Mouse (Mus musculus) ovary, postnatal 14 days (tissue): ENCODE data around the gene Olfr1053.
"Not testable (repeated sequence)": the region's sequence is repeated elsewhere in the genome, so short reads cannot be mapped to it uniquely, and the experiment has no call there.

Source experiments
- DNase-seq: peaks from one replicate; pipeline ENCODE4 v3.0.0; 2022; ENCODE audit warnings: low spot score

The Olfr1053 gene

GRCm38 (mm10) chr2:86315184-86315583, at the start of gene Olfr1053:
TSS of gene Olfr1053 (minus strand) at chr2:86315284.
- no peak for DNase-seq

GRCm38 (mm10) chr2:86362369-86362768, 47.3 kb upstream of the Olfr1053 start, which contains the start of gene Olfr1056:
TSS of gene Olfr1056 (minus strand) at chr2:86362469.
- no peak for DNase-seq

GRCm38 (mm10) chr2:86351751-86352150, 36.7 kb upstream of the Olfr1053 start:
- DNase-seq = not testable (repeated sequence)

GRCm38 (mm10) chr2:86350184-86350583, 35.1 kb upstream of the Olfr1053 start, which contains the start of gene Olfr1055:
TSS of gene Olfr1055 (minus strand) at chr2:86350284.
- no peak for DNase-seq

- DNase-seq = no peak
Observed at GRCm38 (mm10) chr2:86335333-86335732, 20.2 kb upstream of the Olfr1053 start, which contains the start of gene Olfr1054. TSS of gene Olfr1054 (minus strand) at chr2:86335433.

GRCm38 (mm10) chr2:86292155-86292554, 22.9 kb downstream of the Olfr1053 start, which contains the start of gene Olfr1052:
TSS of gene Olfr1052 (plus strand) at chr2:86292455.
- DNase-seq = no peak

- not testable (repeated sequence) for DNase-seq
Observed at GRCm38 (mm10) chr2:86278988-86279387, 36.1 kb downstream of the Olfr1053 start, which contains the start of gene Olfr1051. TSS of gene Olfr1051 (minus strand) at chr2:86279088.
